Comparison of ENCODE assay signal across 8 mouse cellular contexts in genomic region chr3:28175997-28176967, GRCm38 (mm10).
DNase-seq lines count a peak whose midpoint lies in the region; ATAC-seq lines count a peak whose summit lies in the region.

No protein-coding gene starts in this region.

- 0 out of 2 replicates have a peak overlapping the region, but pooled peaks have one; percentile 6 for H3K4me2 ChIP-seq in kidney, embryonic 16.5 days (replicated peaks; ENCODE audit: low read depth, low read length)
- H3K4me2 ChIP-seq in hindbrain, embryonic 11.5 days (replicated peaks; ENCODE audit: low read depth, low read length) = peak overlapping the region; percentile 32
- H3K4me2 ChIP-seq in liver, embryonic 12.5 days = no peak overlapping the region

- H3K4me3 ChIP-seq in kidney, embryonic 16.5 days (ENCODE audit: low read length) = no peak overlapping the region
- peak overlapping the region; percentile 14; the same call in 1 of the 2 replicates for H3K4me3 ChIP-seq in hindbrain, embryonic 11.5 days (ENCODE audit: low read depth, low read length)
- H3K4me3 ChIP-seq in liver, embryonic 12.5 days = no peak overlapping the region

- DNase-seq in kidney, postnatal 25 days = no peak
- peak; percentile 84 for DNase-seq in embryo, embryonic 10.5 days (ENCODE audit: low spot score)
- DNase-seq in hindbrain, embryonic 11.5 days (ENCODE audit: low spot score) = peak; percentile 72
- peak; percentile 84 to 88 for DNase-seq in left cerebral cortex, postnatal 36 days (ENCODE audit: low spot score in 2 of 2)
- DNase-seq in retina, postnatal 1 day = peak; percentile 92
- DNase-seq in spleen, postnatal 10 days (ENCODE audit: low spot score in 2 of 2) = no peak

- no peaks in the 10 kb centered on the region for H3K9me3 ChIP-seq in kidney, embryonic 16.5 days (ENCODE audit: low read length)
- no peaks in the 10 kb centered on the region for H3K9me3 ChIP-seq in hindbrain, embryonic 11.5 days (ENCODE audit: control insufficient read depth, low read length)
- H3K9me3 ChIP-seq in liver, embryonic 12.5 days (replicated peaks) = no peaks in the 10 kb centered on the region

- H3K36me3 ChIP-seq in kidney, embryonic 16.5 days (ENCODE audit: insufficient read depth, low read length) = no peaks in the 10 kb centered on the region
- no peaks in the 10 kb centered on the region for H3K36me3 ChIP-seq in hindbrain, embryonic 11.5 days (ENCODE audit: control insufficient read depth, insufficient read depth, low read length)
- no peaks in the 10 kb centered on the region for H3K36me3 ChIP-seq in liver, embryonic 12.5 days

- peaks cover 4% of the 10 kb centered on the region; the same call in 1 of the 2 replicates for H3K4me1 ChIP-seq in kidney, embryonic 16.5 days (ENCODE audit: insufficient read depth, low read length)
- no peaks in the 10 kb centered on the region for H3K4me1 ChIP-seq in hindbrain, embryonic 11.5 days (replicated peaks; ENCODE audit: control insufficient read depth, insufficient read depth, low read length)
- H3K4me1 ChIP-seq in liver, embryonic 12.5 days = peaks cover 7% of the 10 kb centered on the region; the same call in 1 of the 2 replicates

- intact Hi-C loops in left cerebral cortex, postnatal 36 days (cut with DNase I) = loop anchor here (1.0 kb wide), 1 partner anchor 87 kb away; the partner anchor contains the start of gene Tnik

- no peak overlapping the region for H3K27ac ChIP-seq in kidney, embryonic 16.5 days (ENCODE audit: low read length)
- H3K27ac ChIP-seq in hindbrain, embryonic 11.5 days (ENCODE audit: low read depth, low read length) = no peak overlapping the region
- H3K27ac ChIP-seq in liver, embryonic 12.5 days = no peak overlapping the region

- H3K9ac ChIP-seq in kidney, embryonic 16.5 days (replicated peaks; ENCODE audit: low read length) = no peak overlapping the region; the same call in 1 of the 2 replicates
- H3K9ac ChIP-seq in hindbrain, embryonic 11.5 days (ENCODE audit: low read depth, low read length) = no peak overlapping the region
- no peak overlapping the region for H3K9ac ChIP-seq in liver, embryonic 12.5 days

- 24% methylated on average over 21 of the region's 21 CpGs for WGBS in kidney, embryonic 16.5 days
- WGBS in hindbrain, embryonic 11.5 days = 11% methylated on average over 21 of the region's 21 CpGs
- WGBS in liver, embryonic 12.5 days (ENCODE audit: insufficient replicate concordance) = 46% methylated on average over 21 of the region's 21 CpGs

- no peaks in the 10 kb centered on the region for H3K27me3 ChIP-seq in kidney, embryonic 16.5 days (ENCODE audit: insufficient read depth, low read length)
- no peaks in the 10 kb centered on the region for H3K27me3 ChIP-seq in hindbrain, embryonic 11.5 days (ENCODE audit: control insufficient read depth, insufficient read depth, low read length)
- H3K27me3 ChIP-seq in liver, embryonic 12.5 days (replicated peaks) = peaks cover 3% of the 10 kb centered on the region; the same call in 1 of the 2 replicates

- peak; percentile 78; the same call in 1 of the 2 replicates for ATAC-seq in kidney, embryonic 16.5 days (ENCODE audit: low FRiP score, low TSS enrichment)
- peak; percentile 97 for ATAC-seq in hindbrain, embryonic 11.5 days (ENCODE audit: low FRiP score)
- ATAC-seq in liver, embryonic 12.5 days = no peak

Comparison
In these comparisons a context has a peak if more than half of its experiments do, and no peak if none do; other contexts are left out.
1. DNase-seq: peak in embryo, embryonic 10.5 days (single experiment), hindbrain, embryonic 11.5 days (single experiment), left cerebral cortex, postnatal 36 days (2 of 2) and retina, postnatal 1 day (single experiment); none in kidney, postnatal 25 days (0 of 2) and spleen, postnatal 10 days (0 of 2).